Mouse (Mus musculus): ENCODE results near the gene Clk2. TPM values are rescaled to one million over a fixed set of nuclear protein-coding genes. Genes with fewer than 3 reads are reported as not detected.

Clk2 gene
- total RNA-seq, 1 experiment from 2014 or later, result 73.3 TPM

Other genes with a start within 250 kb of the Clk2 start
- gene Ash1l, start 214.2 kb upstream of the Clk2 start, total RNA-seq (2017), result 45.2 and 49.2 TPM in 2 replicates
- 67.4 and 78.0 TPM in 2 replicates for gene Dap3, start 213.6 kb upstream of the Clk2 start, total RNA-seq (2017)
- 8.4 and 15.2 TPM in 2 replicates for gene Rusc1, start 71.5 kb upstream of the Clk2 start, total RNA-seq (2017)
- not detected in 2 replicates for gene Gm43738, start 63.7 kb upstream of the Clk2 start, total RNA-seq (2017)
- gene Fdps, start 62.8 kb upstream of the Clk2 start, total RNA-seq (2017), result 78.9 and 98.4 TPM in 2 replicates
- 1.9 and 15.5 TPM in 2 replicates for gene Pklr, start 28.7 kb upstream of the Clk2 start, total RNA-seq (2017)
- 1.5 and 3.5 TPM in 2 replicates for gene Hcn3, start 4.6 kb upstream of the Clk2 start, total RNA-seq (2017)
- gene Scamp3, start 12.7 kb downstream of the Clk2 start, total RNA-seq (2017), result 23.5 and 23.8 TPM in 2 replicates
- gene Fam189b, start 18.3 kb downstream of the Clk2 start, total RNA-seq (2017), result 7.3 and 8.0 TPM in 2 replicates
- gene Gba, start 38.1 kb downstream of the Clk2 start, total RNA-seq (2017), result 33.2 and 43.8 TPM in 2 replicates
- gene Thbs3, start 50.4 kb downstream of the Clk2 start, total RNA-seq (2017), result 0.38 TPM in 1 of 2 replicates, not detected in the other
- 52.1 and 81.3 TPM in 2 replicates for gene Mtx1, start 62.3 kb downstream of the Clk2 start, total RNA-seq (2017)
- gene Muc1, start 64.3 kb downstream of the Clk2 start, total RNA-seq (2017), result 0.44 and 1.7 TPM in 2 replicates
- gene Krtcap2, start 81.2 kb downstream of the Clk2 start, total RNA-seq (2017), result 108 and 186 TPM in 2 replicates
- 3.4 and 3.8 TPM in 2 replicates for gene Trim46, start 81.5 kb downstream of the Clk2 start, total RNA-seq (2017)
- 65.6 and 96.1 TPM in 2 replicates for gene Dpm3, start 94.6 kb downstream of the Clk2 start, total RNA-seq (2017)
- 96.6 and 133 TPM in 2 replicates for gene Slc50a1, start 105.8 kb downstream of the Clk2 start, total RNA-seq (2017)
- 0.75 TPM in 1 of 2 replicates, not detected in the other for gene Efna1, start 116.3 kb downstream of the Clk2 start, total RNA-seq (2017)
- not detected in 2 replicates for gene Efna3, start 158.2 kb downstream of the Clk2 start, total RNA-seq (2017)
- gene Efna4, start 173.2 kb downstream of the Clk2 start, total RNA-seq (2017), result 0.99 and 3.4 TPM in 2 replicates
- 28.9 and 30.9 TPM in 2 replicates for gene Adam15, start 185.2 kb downstream of the Clk2 start, total RNA-seq (2017)
- not detected in 2 replicates for gene Dcst2, start 197.2 kb downstream of the Clk2 start, total RNA-seq (2017)
- gene Dcst1, start 200.5 kb downstream of the Clk2 start, total RNA-seq (2017), result not detected in 2 replicates
- gene Zbtb7b, start 230.0 kb downstream of the Clk2 start, total RNA-seq (2017), result 8.6 and 9.9 TPM in 2 replicates
- 0.15 and 1.9 TPM in 2 replicates for gene Lenep, start 238.0 kb downstream of the Clk2 start, total RNA-seq (2017)
- gene Flad1, start 247.1 kb downstream of the Clk2 start, total RNA-seq (2017), result 12.9 and 18.2 TPM in 2 replicates